Mouse (Mus musculus) layer of hippocampus, adult 18-20 months (tissue): ENCODE results near the gene Uba2. TPM values are rescaled to one million over a fixed set of nuclear protein-coding genes. Genes with fewer than 3 reads are reported as not detected.
"Not testable (repeated sequence)": the region's sequence is repeated elsewhere in the genome, so short reads cannot be mapped to it uniquely, and the experiment has no call there.

Experiments used
- DNase-seq, 2 experiments: peaks; one replicate each; pipeline ENCODE4 v3.0.0; 2022; ENCODE audit warnings: low spot score in 2 of 2
- long read RNA-seq: library from polyadenylated mRNA; stranded (forward); transcript quantifications from one replicate; pipeline ENCODE4 v2.0.0, GENCODE M21; 2021
- total RNA-seq, 2 experiments: library from RNA; stranded (reverse); gene quantifications; 2 replicates each; pipeline ENCODE4 v1.2.3; 2021

Uba2 gene
- 10 to 100 TPM; 87.2 TPM for total RNA-seq
- long read RNA-seq, transcript Uba2-201 (17 exons, 2,579 nt): major isoform, 88 of 100 reads
- long read RNA-seq, partial matches to known transcripts: 6 of 100 reads
- long read RNA-seq, other reads (novel, unspliced or antisense): 5 of 100 reads

- DNase-seq: no peak
These were observed at the start of gene Uba2 for GRCm38 (mm10) chr7:34169454-34169853. Gene Uba2 (minus strand): TSS chr7:34169599.

GRCm38 (mm10) chr7:34218496-34218895, 49.1 kb upstream of the Uba2 start:
- DNase-seq: no peak

- no peak for DNase-seq
These were observed 47.1 kb upstream of the Uba2 start for GRCm38 (mm10) chr7:34216474-34216873.

- DNase-seq: no peak
These were observed 46.1 kb upstream of the Uba2 start for GRCm38 (mm10) chr7:34215481-34215880.

- DNase-seq: no peak
These were observed 45.2 kb upstream of the Uba2 start for GRCm38 (mm10) chr7:34214644-34215043.

GRCm38 (mm10) chr7:34213281-34213680, 43.9 kb upstream of the Uba2 start:
- DNase-seq: no peak

- DNase-seq: no peak
These were observed 38.8 kb upstream of the Uba2 start for GRCm38 (mm10) chr7:34208027-34208745.

GRCm38 (mm10) chr7:34206331-34206730, 36.9 kb upstream of the Uba2 start:
- no peak for DNase-seq

- DNase-seq: not testable (repeated sequence)
These were observed 32.7 kb upstream of the Uba2 start for GRCm38 (mm10) chr7:34202147-34202546.

- DNase-seq: no peak
These were observed 31.4 kb upstream of the Uba2 start for GRCm38 (mm10) chr7:34200829-34201228.

GRCm38 (mm10) chr7:34198346-34198745, 28.9 kb upstream of the Uba2 start:
- peak in 1 of 2 experiments; percentile 23 for DNase-seq

GRCm38 (mm10) chr7:34196132-34197128, 27.0 kb upstream of the Uba2 start, which contains the start of gene Pdcd2l:
Gene Pdcd2l (minus strand): TSS chr7:34196661.
- peak; percentile 90 to 94 for DNase-seq

- DNase-seq: no peak
These were observed 26.2 kb upstream of the Uba2 start for GRCm38 (mm10) chr7:34195632-34196031.

GRCm38 (mm10) chr7:34192825-34193224, 23.4 kb upstream of the Uba2 start:
- DNase-seq: no peak

- no peak for DNase-seq
These were observed 20.1 kb upstream of the Uba2 start for GRCm38 (mm10) chr7:34189376-34189989.

- no peak for DNase-seq
These were observed 14.4 kb upstream of the Uba2 start for GRCm38 (mm10) chr7:34183794-34184193.

- DNase-seq: no peak
These were observed 14.0 kb upstream of the Uba2 start for GRCm38 (mm10) chr7:34183356-34183755.

GRCm38 (mm10) chr7:34176241-34176640, 6.8 kb upstream of the Uba2 start:
- DNase-seq: not testable (repeated sequence)

- DNase-seq: no peak
These were observed 2.9 kb upstream of the Uba2 start for GRCm38 (mm10) chr7:34172251-34172650.

- DNase-seq: peak; percentile 85 to 96
These were observed 738 bp downstream of the Uba2 start for GRCm38 (mm10) chr7:34168470-34169251.
